Mouse (Mus musculus) hindlimb bud, embryonic 11.5 days (tissue): ENCODE measurements around the gene Araf.
"Not testable (repeated sequence)": the region's sequence is repeated elsewhere in the genome, so short reads cannot be mapped to it uniquely, and the experiment has no call there.

Experiments
- DNase-seq: peaks from one replicate; pipeline ENCODE4 v3.0.0-alpha.2; 2012; ENCODE audit warnings: low read depth, low spot score; ENCODE audit errors: extremely low spot score

Gene Araf

GRCm38 (mm10) chrX:20797681-20798080 lies at the start of gene Araf:
Gene Araf (plus strand): TSS chrX:20797814.
- DNase-seq, result no peak

- DNase-seq, result no peak
These were observed 48.8 kb upstream of the Araf start for GRCm38 (mm10) chrX:20748829-20749228.

DNA sequence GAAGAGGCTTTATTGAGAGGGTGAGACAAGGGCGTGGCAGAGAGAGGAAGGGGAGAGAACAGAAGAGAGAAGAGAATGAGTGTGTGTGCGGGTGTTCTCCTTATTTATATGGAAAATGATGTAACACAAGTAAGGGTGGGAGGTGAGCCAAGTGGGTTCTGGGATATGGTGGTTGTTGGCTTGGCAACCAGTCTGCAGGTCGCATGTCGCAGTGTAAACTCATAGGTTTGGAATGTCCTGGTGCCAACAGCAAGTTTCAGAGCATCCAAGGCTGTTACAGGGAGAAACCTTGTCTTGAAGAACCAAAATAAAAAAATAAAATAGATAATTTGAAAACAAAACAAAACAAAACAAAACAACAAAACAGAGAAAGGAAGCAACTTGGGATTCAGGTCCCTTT lies 36.4 kb upstream of the Araf start:
- DNase-seq, result no peak

DNA sequence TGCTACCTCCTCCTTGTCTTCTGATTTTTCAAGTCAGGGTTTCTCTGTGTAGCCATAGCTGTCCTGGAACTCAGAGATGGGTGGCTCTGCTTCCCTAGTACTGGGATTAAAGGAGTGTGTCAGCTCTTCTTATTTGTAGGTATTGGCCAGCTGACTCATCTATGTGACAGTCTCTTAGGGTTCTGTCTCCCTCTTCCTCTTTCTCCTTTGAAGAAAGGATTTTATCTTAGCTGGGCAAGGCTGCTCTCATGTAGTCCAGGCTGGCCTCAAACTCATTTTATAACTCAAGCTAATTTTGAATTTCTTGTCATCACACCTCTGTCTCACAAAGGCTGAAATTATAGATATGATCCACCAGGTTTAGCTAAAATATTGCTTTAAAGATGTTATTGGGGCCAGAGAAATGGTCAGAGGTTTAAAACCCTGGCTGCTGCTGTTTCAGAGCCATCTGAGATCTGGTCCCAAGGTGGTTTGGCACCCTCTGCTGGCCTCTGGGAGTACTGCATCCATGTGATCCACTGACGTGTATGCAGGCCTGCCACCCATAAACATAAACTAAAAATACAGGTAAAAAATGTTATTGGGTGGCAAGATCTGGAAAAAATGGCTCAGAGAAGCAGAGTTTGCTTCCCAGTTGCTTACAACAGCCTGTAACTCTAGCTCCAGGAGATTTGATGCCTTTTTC lies 26.8 kb upstream of the Araf start:
- DNase-seq, result peak; percentile 37

DNA sequence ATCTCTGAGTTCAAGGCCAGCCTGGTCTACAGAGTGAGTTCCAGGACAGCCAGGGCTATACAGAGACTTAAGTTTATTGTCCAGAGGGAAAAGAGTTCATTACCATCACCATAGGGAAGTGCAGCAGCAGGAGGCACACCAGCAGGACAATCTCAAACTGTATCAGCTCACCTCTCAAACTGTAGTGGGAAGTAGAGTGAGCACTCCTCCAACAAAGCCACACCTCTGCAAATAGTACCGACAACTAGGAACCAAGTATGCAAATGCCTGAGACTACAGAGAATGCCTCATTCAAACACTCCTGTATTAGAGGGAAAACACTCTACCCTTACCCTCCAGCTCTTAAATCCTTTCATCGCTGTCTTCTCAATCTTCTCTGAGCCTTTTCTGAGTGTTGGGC lies 25.9 kb upstream of the Araf start:
- no peak for DNase-seq

DNA sequence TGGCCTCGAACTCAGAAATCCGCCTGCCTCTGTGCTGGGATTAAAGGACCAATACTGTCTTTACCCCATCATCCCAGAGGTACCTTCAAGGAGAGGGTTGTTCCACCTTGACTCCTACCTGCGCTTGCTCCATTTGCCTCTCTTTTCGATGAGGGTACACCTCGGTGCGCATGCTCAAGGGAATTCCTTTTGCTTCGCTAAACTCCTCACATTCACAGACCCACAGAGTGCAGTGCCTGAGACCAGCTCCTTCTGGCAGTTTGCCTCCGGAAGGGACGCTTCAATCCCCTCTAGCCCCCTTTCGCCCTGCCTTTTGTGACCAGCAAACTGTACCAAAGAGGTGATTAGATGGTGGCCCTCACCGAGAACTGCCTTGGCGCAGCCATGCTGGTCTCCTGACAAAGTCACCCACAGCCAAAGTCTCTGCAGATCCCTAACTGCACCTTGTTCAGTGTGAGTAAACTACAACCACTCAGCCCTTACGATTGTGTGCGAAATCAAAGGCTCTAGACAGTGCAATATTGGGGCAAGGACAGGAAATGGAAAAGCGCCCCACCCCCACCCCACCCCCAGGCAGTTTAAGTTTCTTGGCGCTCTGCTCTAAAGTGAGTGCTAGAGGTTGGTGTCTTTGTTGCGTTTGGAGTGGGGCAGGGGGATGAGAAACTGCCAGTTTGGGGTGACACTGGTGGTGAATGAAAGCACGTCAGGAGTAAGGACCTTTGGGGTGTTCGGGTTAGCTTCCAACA lies 22.2 kb upstream of the Araf start:
- DNase-seq, result no peak

GRCm38 (mm10) chrX:20777619-20778018 lies 20.0 kb upstream of the Araf start:
- no peak for DNase-seq

- no peak for DNase-seq
These were observed 10.3 kb upstream of the Araf start for GRCm38 (mm10) chrX:20787309-20787708.

GRCm38 (mm10) chrX:20792417-20792816 lies 5.2 kb upstream of the Araf start:
- DNase-seq, result no peak

DNA sequence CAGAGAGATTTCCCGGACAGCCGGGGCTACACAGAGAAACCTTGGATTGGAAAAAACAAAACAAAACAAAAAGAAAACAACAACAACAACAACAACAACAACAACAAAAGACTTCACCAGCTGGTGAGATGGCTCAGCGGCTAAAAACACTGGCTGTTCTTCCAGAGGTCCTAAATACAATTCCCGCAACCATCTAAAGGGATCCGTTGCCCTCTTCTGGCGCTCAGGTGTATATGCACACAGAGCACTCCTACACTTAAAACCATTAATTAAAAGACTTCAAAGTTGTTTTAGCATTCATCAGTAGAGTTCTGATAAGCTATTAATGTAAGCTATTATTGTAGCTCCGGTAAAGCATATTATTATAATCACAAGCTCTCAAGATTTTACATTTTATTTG lies 4.4 kb upstream of the Araf start:
- DNase-seq, result no peak

- no peak for DNase-seq
These were observed 3.4 kb upstream of the Araf start for GRCm38 (mm10) chrX:20794229-20794628.

DNA sequence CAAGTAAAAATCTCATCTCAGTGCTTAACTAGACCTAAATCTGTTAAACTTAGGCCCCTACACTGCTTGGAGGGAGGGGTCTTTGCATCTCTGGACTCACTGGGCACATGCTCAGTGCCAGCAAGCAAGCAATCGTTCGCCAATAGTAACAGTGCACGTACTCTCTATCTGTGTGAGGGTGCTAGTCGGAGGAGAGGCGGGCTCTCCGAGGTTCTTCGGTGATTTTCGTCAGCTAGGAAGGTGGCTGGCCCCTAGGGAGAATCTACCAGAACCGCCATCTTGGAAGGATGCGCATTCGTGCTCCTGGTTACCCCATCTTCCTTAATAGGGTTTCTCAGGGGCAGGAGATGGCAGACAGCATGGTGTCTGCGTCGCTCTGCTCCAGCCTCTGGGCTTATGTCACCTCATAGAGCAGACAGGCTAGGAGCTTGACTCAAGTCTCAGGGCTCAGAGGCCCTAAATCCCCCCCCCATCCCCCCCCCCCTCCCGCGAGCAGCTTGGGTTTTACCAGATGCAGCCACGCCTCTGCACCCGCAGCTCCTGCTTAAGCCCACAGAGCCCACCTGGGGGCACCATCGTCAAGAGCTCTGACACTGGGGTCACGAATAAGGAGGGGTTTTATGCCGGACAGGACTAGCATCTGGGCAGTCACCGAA lies 655 bp downstream of the Araf start:
- peak; percentile 53 for DNase-seq

- DNase-seq, result no peak
These were observed 1.2 kb downstream of the Araf start for GRCm38 (mm10) chrX:20798797-20799147.

- DNase-seq, result no peak
These were observed 3.8 kb downstream of the Araf start for GRCm38 (mm10) chrX:20801456-20801855.

- not testable (repeated sequence) for DNase-seq
These were observed 6.7 kb downstream of the Araf start for GRCm38 (mm10) chrX:20804301-20804700.

DNA sequence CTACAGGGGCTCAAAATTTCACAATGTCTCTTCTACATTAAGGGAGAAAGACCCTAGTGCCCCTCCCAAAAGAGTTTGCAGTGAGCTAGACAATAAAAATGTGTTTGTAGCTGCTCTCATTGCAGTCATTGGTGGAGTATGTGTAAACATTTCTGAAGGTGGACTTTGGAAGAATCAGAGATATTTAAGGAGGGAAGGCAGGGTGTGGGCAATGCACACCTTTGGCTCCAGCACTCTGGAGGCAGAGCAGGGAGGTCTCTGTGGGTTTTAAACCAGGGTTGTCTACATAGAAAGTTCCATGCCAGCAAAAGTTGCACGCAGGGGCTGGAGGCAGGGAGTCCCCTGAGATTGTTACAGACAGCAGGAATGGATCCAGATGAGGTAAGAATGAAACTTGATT lies 8.7 kb downstream of the Araf start:
- no peak for DNase-seq

- no peak for DNase-seq
These were observed 19.4 kb downstream of the Araf start for GRCm38 (mm10) chrX:20816974-20817373.

DNA sequence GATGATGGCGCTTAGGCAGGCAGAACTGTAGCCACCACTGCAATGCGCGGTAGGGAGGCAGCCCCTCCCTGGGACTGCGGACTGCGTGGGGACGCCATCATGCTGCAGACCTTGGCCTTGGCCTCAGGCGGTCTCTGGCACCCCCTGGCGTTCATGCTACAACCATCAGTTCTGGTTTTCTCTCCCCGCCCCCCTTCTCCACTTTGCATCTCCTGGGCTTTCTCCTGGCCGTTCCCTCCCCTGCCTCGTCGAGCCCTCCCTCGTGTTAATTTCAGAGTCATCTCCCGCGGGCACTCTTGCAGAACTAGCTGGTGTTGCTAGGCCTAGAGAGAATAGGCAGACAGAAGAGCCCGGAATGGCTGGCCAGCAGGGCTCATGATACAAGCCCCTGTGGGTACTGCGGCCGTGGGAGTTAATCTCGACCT lies 21.6 kb downstream of the Araf start:
- no peak for DNase-seq

DNA sequence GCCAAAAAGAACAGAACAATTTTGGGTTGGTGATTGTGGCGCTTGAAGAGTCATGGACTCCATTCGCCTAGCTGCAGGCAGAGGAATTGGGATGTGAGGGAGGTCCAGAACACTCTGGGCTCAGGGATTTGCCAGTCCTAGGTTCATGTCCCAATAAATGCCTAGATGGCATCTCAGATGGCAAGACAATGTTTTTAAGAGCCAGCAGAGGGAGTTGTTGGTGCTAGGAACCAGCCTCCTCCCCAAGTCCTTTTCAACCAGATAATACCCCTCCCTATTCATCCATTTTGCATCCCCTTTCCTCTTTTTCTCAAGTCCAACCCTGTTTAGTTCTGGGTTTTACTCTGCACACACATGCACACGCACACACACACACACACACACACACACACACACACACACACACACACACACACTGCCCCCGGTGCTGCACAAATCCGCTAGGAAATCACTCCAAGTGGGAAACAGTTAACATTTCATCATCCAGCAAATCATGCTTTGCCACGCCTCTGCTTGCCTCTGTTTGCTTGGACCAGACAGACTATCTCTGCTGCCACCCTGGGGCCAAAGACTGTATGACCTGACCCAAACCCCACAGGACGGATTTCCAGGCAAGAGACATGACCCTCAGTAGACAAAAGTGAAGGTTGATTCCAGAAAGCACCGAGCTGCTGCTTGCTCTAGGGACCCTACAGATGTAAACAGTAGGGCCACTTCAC lies 22.3 kb downstream of the Araf start:
- no peak for DNase-seq

- DNase-seq, result no peak
These were observed 31.3 kb downstream of the Araf start for GRCm38 (mm10) chrX:20828934-20829333.

- no peak for DNase-seq
These were observed 49.6 kb downstream of the Araf start for GRCm38 (mm10) chrX:20847232-20847631.

- DNase-seq, result no peak
These were observed 50.2 kb downstream of the Araf start for GRCm38 (mm10) chrX:20847816-20848215.
